Mouse (Mus musculus): ENCODE measurements around the gene Pmp22. TPM values are rescaled to one million over a fixed set of nuclear protein-coding genes. Genes with fewer than 3 reads are reported as not detected.
A peak's percentile ranks its signal among the peaks of the same experiment; 100 is the strongest.

Gene Pmp22
- 107 and 133 TPM in 2 replicates for polyA plus RNA-seq (2015; fragmentation: Nextera tagmentation; extraction: Ambion mirVana)

DNA sequence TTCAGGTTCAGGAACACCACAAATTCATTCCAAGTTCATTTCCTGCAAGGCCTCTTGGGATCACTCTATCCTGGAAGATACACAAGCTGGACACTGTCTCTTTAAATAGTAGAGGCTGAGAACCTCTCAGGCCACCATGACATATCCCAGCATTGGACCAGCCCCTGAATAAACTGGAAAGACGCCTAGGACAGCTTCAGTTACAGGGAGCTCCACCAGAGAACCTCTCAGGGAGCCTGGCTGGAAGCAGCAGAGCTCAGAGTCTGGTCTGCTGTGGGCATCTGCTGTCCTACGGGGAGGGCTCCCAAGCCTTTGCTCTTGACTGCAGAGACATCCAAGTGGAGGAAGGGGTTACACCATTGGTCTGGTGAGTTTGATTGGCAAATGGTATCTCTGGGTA, at the start of gene Pmp22:
TSS of gene Pmp22 (plus strand) at position 199 of the 400 bp plus-strand sequence.
- no peak for ATAC-seq (replicated peaks; ENCODE audit: insufficient number of reproducible peaks, insufficient read depth, low FRiP score, low read depth)
- Histone ChIP-seq H3K27me3 (peaks cover 2% of the 10 kb centered on the region; the same call in 1 of the 2 replicates), H3K4me1 (replicated peaks) (peaks cover 45% of the 10 kb centered on the region), H3K9me3 (replicated peaks) (no peaks in the 10 kb centered on the region), H3K36me3 (no peaks in the 10 kb centered on the region), H3K4me3 (peak within 1 kb of the TSS; percentile 24), H3K9ac (no peak within 1 kb of the TSS), H3K4me2 (peak within 1 kb of the TSS; percentile 83), H3K27ac (peak within 1 kb of the TSS; percentile 47)
- 47% methylated on average over 2 of the region's 2 CpGs for WGBS

DNA sequence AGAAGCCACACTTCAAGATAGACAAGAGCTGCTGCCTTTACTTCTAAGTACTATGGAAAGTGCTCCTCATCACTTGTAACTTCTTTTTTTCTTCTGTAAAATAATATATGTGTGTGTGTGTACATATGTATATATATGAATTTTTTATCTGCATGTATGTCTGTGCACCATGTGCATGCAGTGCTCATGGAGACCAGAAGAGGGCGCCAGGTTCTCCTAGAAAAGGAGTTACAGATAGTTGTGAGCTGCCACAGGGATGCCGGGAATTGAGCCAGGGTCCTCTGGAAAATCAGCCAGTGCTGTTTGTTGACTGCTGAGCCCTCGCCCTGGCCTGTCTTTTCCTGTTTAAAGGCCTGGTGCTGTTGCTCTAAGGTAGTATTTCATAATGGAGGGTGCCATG, 44.2 kb upstream of the Pmp22 start:
- Histone ChIP-seq H3K4me2 (no peak overlapping the region), H3K9ac (no peak overlapping the region), H3K27me3 (no peaks in the 10 kb centered on the region; the same call in 1 of the 2 replicates), H3K4me1 (replicated peaks) (no peaks in the 10 kb centered on the region), H3K27ac (no peak overlapping the region), H3K4me3 (no peak overlapping the region), H3K9me3 (replicated peaks) (no peaks in the 10 kb centered on the region), H3K36me3 (no peaks in the 10 kb centered on the region)
- WGBS = 85% methylated on average over 3 of the region's 3 CpGs
- ATAC-seq (replicated peaks; ENCODE audit: insufficient number of reproducible peaks, insufficient read depth, low FRiP score, low read depth) = no peak

DNA sequence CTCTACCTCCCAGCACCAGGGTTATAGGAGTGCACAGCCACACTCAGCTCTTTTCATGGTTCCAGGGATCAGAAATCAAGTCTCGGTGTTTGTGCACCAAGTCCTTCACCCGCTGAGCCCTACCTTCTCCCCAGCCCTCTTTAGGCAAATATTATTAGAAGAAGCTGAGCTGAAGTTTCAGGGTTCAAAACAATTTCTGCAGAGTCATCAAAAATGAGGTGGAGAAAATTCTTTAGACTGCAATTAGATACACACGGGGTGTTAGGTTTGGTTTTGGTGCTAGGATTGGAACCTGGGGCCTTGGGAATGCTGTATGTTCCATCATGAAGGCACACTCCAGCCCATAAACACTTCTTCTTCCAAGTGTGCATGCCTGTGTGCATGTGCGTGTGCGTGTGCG, 40.1 kb upstream of the Pmp22 start:
- Histone ChIP-seq H3K9ac (no peak overlapping the region), H3K4me1 (replicated peaks) (0 out of 2 replicates have a peak, but pooled peaks cover 2% of the 10 kb centered on the region), H3K36me3 (no peaks in the 10 kb centered on the region), H3K9me3 (replicated peaks) (no peaks in the 10 kb centered on the region), H3K4me2 (no peak overlapping the region), H3K27ac (no peak overlapping the region), H3K27me3 (no peaks in the 10 kb centered on the region; the same call in 1 of the 2 replicates), H3K4me3 (no peak overlapping the region)
- no peak for ATAC-seq (replicated peaks; ENCODE audit: insufficient number of reproducible peaks, insufficient read depth, low FRiP score, low read depth)
- WGBS = 87% methylated on average over 6 of the region's 6 CpGs

DNA sequence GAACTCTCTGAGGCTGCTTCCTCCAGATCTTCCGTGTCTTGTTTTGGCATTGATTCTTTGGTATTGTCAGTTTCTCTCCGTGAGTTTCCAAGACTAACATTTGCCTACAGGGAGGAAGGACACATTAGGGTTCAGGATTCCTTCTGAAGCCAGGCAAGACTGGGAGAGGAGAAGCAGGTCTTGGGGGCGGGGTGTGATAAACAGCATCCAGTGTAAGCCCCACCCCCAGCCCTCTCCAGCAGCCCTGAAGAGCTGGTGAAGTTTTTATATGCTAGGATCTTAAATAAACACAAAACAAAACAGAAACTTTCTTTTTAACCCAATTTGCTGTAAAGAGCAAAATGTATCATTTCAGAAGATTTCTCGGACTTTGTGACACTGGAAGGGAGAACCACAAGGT, 38.6 kb upstream of the Pmp22 start:
- 35% methylated on average over 4 of the region's 4 CpGs for WGBS

DNA sequence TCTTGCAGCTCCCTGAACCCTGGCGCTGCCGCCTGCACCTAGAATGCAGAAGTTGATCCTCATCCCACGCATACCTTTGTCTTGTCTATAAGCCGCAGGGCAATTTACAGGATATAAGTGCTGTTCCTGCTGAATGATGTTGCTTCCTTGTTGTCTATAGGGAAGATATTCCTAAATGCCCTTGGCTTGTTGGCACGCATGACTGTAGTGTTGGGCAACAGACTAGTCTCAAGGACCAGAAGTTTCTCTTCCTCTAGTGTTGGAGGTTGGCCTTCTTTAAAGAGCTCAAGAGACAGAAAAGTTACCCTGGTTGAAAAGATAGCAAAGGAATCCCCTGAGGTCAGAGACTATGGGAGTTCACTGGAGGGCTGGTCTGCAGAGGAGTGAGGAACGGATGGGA, 37.8 kb upstream of the Pmp22 start:
- ATAC-seq (replicated peaks; ENCODE audit: insufficient number of reproducible peaks, insufficient read depth, low FRiP score, low read depth) = no peak
- no peak overlapping the region for H3K27ac ChIP-seq
- 78% methylated on average over 6 of the region's 6 CpGs for WGBS

More for the DNA sequence above, 38.6 kb upstream of the Pmp22 start:
- H3K4me3 ChIP-seq = no peak overlapping the region
- H3K4me1 ChIP-seq (replicated peaks) = 0 out of 2 replicates have a peak, but pooled peaks cover 2% of the 10 kb centered on the region
- H3K9me3 ChIP-seq (replicated peaks) = no peaks in the 10 kb centered on the region
- ATAC-seq (replicated peaks; ENCODE audit: insufficient number of reproducible peaks, insufficient read depth, low FRiP score, low read depth) = no peak
- H3K27me3 ChIP-seq = no peaks in the 10 kb centered on the region; the same call in 1 of the 2 replicates
- H3K36me3 ChIP-seq = no peaks in the 10 kb centered on the region
- H3K4me2 ChIP-seq = no peak overlapping the region
- H3K27ac ChIP-seq = no peak overlapping the region
- H3K9ac ChIP-seq = no peak overlapping the region

DNA sequence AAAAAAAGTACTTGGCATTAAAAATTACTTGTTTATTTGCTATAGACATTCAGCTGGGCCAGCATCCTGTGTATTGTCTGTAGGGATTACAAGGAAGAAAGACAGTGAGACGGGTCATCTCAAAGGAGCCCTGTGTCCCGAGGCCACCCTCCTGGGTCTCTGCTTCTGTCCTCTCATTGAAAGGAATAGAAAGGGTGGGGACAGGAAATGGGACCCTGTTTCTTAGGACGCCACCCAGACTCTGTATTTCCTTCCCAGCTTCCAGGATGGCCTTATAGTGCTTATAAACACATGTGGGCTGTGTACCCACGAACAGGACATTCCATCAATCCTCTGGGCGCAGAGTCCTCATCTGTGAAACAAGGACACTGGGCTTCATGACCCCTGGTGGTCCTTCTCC, 36.5 kb upstream of the Pmp22 start:
- no peak for ATAC-seq (replicated peaks; ENCODE audit: insufficient number of reproducible peaks, insufficient read depth, low FRiP score, low read depth)
- no peaks in the 10 kb centered on the region for H3K36me3 ChIP-seq
- H3K9ac ChIP-seq = no peak overlapping the region
- no peaks in the 10 kb centered on the region for H3K27me3 ChIP-seq
- H3K4me1 ChIP-seq (replicated peaks) = 0 out of 2 replicates have a peak, but pooled peaks cover 2% of the 10 kb centered on the region
- no peaks in the 10 kb centered on the region for H3K9me3 ChIP-seq (replicated peaks)
- no peak overlapping the region for H3K4me3 ChIP-seq
- WGBS = 70% methylated on average over 5 of the region's 5 CpGs
- H3K4me2 ChIP-seq = no peak overlapping the region
- no peak overlapping the region for H3K27ac ChIP-seq

More for the DNA sequence above, 37.8 kb upstream of the Pmp22 start:
- H3K36me3 ChIP-seq = no peaks in the 10 kb centered on the region
- H3K4me2 ChIP-seq = no peak overlapping the region
- H3K27me3 ChIP-seq = no peaks in the 10 kb centered on the region; the same call in 1 of the 2 replicates
- H3K9me3 ChIP-seq (replicated peaks) = no peaks in the 10 kb centered on the region
- 0 out of 2 replicates have a peak, but pooled peaks cover 2% of the 10 kb centered on the region for H3K4me1 ChIP-seq (replicated peaks)
- no peak overlapping the region for H3K9ac ChIP-seq
- H3K4me3 ChIP-seq = no peak overlapping the region

DNA sequence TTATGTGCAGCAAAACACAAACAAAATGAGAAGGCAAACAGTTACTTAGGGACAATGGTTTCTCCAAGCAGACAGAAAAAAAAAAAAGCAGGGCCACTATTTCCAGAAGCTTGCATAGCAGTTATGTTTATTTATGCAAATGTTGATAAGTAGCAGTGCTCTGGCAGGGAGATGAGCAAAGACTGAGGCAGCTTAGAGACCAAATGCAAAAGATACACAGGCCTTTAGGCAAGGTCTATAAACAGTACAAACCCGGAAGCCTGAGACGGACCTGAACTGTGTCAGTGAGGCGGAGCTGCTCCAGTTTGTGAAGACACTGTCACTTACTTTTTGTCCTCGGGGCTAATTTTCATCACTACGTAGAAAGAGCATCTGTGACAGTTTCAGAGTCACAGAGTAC, 35.2 kb upstream of the Pmp22 start:
- no peaks in the 10 kb centered on the region for H3K36me3 ChIP-seq
- 66% methylated on average over 5 of the region's 5 CpGs for WGBS
- H3K27ac ChIP-seq = no peak overlapping the region
- ATAC-seq (replicated peaks; ENCODE audit: insufficient number of reproducible peaks, insufficient read depth, low FRiP score, low read depth) = no peak
- no peaks in the 10 kb centered on the region for H3K27me3 ChIP-seq
- 0 out of 2 replicates have a peak, but pooled peaks cover 2% of the 10 kb centered on the region for H3K4me1 ChIP-seq (replicated peaks)
- H3K9ac ChIP-seq = no peak overlapping the region
- H3K4me2 ChIP-seq = no peak overlapping the region
- H3K9me3 ChIP-seq (replicated peaks) = no peaks in the 10 kb centered on the region
- H3K4me3 ChIP-seq = no peak overlapping the region

DNA sequence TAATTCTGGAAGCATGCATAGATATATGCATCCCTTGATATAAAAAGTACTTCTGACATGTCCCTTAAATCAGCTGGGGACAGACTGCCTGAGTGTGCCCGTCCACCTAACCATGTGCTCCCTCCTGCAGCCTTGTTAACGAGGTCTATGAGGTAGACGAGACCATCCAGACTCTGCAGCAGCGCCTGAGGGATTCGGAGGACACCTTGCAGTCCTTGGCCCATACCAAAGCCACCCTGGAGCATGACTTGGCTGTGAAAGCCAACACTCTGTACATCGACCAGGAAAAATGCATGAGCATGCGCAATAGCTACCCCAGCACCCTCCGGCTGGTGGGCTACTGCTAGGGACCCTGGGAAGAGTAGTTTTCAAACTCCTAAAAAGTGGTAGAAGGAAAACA, 34.3 kb upstream of the Pmp22 start:
- ATAC-seq (replicated peaks; ENCODE audit: insufficient number of reproducible peaks, insufficient read depth, low FRiP score, low read depth) = no peak
- 81% methylated on average over 8 of the region's 8 CpGs for WGBS

DNA sequence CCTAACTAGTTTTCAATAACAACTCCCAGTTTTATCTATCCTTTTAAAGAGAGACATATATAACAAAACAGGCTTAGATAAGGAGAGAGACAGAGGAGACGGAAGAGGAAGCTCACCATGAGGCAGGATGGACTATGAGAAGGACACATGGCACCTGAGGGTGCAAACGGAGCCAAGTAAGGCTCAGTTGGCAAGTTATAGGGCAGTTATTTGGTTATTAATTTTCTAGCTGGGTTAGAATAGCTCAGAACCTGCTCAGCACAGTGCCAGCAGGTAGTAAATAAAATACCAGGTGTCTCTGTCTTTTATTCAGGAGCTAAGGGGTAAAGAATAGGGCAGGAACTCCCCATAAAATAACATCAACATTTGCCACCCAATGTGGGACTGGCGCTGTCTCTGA, 30.8 kb upstream of the Pmp22 start:
- Histone ChIP-seq H3K9ac (no peak overlapping the region), H3K27ac (no peak overlapping the region), H3K4me2 (no peak overlapping the region), H3K9me3 (replicated peaks) (no peaks in the 10 kb centered on the region), H3K27me3 (no peaks in the 10 kb centered on the region; the same call in 1 of the 2 replicates), H3K4me1 (replicated peaks) (no peaks in the 10 kb centered on the region), H3K36me3 (no peaks in the 10 kb centered on the region), H3K4me3 (no peak overlapping the region)
- 73% methylated on average over 3 of the region's 3 CpGs for WGBS
- ATAC-seq (replicated peaks; ENCODE audit: insufficient number of reproducible peaks, insufficient read depth, low FRiP score, low read depth) = no peak

More for the DNA sequence above, 34.3 kb upstream of the Pmp22 start:
- Histone ChIP-seq H3K9ac (no peak overlapping the region), H3K27ac (no peak overlapping the region), H3K36me3 (no peaks in the 10 kb centered on the region), H3K4me1 (replicated peaks) (0 out of 2 replicates have a peak, but pooled peaks cover 2% of the 10 kb centered on the region), H3K9me3 (replicated peaks) (no peaks in the 10 kb centered on the region), H3K4me3 (no peak overlapping the region), H3K27me3 (no peaks in the 10 kb centered on the region), H3K4me2 (no peak overlapping the region)

DNA sequence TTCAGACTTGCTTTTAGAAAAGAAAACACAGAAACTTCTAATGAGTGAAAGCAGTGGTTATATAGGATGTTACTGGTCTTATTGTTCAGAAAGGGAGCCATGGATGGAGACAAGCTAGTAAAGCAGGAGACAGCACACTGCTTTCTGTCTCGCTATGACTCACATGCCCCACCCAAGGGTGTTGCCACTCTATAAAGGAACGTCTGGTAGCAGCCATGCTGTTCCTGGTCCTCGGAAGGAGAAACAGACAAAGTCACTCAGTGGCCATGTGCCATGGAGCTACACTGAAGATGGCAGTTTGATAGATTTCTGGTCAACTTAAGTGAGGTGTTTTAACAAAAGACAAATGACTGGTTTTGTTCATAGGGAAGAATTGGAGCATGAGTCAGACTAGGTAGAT, 29.4 kb upstream of the Pmp22 start:
- ATAC-seq (replicated peaks; ENCODE audit: insufficient number of reproducible peaks, insufficient read depth, low FRiP score, low read depth) = no peak
- Histone ChIP-seq H3K4me3 (no peak overlapping the region), H3K27ac (no peak overlapping the region), H3K4me1 (replicated peaks) (no peaks in the 10 kb centered on the region), H3K9ac (no peak overlapping the region), H3K36me3 (no peaks in the 10 kb centered on the region), H3K4me2 (no peak overlapping the region), H3K27me3 (no peaks in the 10 kb centered on the region; the same call in 1 of the 2 replicates), H3K9me3 (replicated peaks) (no peaks in the 10 kb centered on the region)
- 58% methylated on average over 3 of the region's 3 CpGs for WGBS

DNA sequence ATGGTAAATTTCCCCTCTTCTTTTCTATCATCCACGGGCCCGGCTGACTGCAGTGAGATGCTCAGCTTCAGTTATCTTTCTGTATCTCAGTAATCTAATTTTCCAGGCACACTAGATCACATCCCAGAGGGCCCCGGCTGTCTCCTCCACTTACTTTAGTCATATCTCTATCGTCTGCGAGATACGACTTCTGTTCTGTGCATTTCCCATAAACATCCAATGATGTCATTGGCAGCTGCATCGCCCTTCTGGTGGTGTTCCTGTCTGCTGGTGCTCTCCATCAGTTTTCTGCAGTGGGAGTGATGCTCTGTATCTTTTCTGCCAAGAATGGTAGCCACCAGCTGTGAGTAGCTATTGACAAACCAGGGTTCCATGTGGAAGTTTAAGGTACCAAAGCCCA, 25.5 kb upstream of the Pmp22 start:
- H3K27ac ChIP-seq = no peak overlapping the region
- 69% methylated on average over 7 of the region's 7 CpGs for WGBS
- ATAC-seq (replicated peaks; ENCODE audit: insufficient number of reproducible peaks, insufficient read depth, low FRiP score, low read depth) = no peak
- no peak overlapping the region for H3K9ac ChIP-seq
- no peaks in the 10 kb centered on the region for H3K4me1 ChIP-seq (replicated peaks)
- no peaks in the 10 kb centered on the region for H3K9me3 ChIP-seq (replicated peaks)
- H3K27me3 ChIP-seq = no peaks in the 10 kb centered on the region; the same call in 1 of the 2 replicates
- no peaks in the 10 kb centered on the region for H3K36me3 ChIP-seq
- no peak overlapping the region for H3K4me3 ChIP-seq
- H3K4me2 ChIP-seq = no peak overlapping the region

DNA sequence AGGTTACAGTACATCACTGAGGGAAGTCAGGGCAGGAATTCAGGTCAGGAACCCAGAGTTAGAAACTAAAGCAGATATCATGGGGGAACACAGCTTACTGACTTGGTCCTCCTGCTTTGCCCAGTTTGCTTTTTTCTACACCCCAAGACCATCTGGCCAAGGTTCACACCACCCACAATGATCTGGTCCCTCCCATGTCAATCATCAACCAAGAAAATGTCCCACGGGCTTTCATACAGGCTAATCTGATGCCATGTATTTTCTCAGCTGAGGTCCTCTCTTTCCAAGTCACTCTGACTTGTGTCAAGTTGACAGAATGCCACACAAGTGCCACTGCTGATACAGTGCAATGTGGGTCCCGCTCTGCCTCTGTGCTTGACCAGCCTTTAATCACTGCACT, 24.8 kb upstream of the Pmp22 start:
- no peak overlapping the region for H3K9ac ChIP-seq
- ATAC-seq (replicated peaks; ENCODE audit: insufficient number of reproducible peaks, insufficient read depth, low FRiP score, low read depth) = no peak
- WGBS = 48% methylated on average over 2 of the region's 2 CpGs

More for the DNA sequence above, 24.8 kb upstream of the Pmp22 start:
- Histone ChIP-seq H3K27ac (no peak overlapping the region), H3K36me3 (no peaks in the 10 kb centered on the region), H3K9me3 (replicated peaks) (no peaks in the 10 kb centered on the region), H3K4me1 (replicated peaks) (no peaks in the 10 kb centered on the region), H3K4me3 (no peak overlapping the region), H3K27me3 (no peaks in the 10 kb centered on the region; the same call in 1 of the 2 replicates), H3K4me2 (no peak overlapping the region)

Data from heart, embryonic 15.5 days (tissue).